Mouse (Mus musculus) testis, adult 2 months (tissue): ENCODE measurements around the gene Hba-x. TPM values are rescaled to one million over a fixed set of nuclear protein-coding genes. Genes with fewer than 3 reads are reported as not detected.

ENCODE experiments used
- H3K27ac ChIP-seq: fragments of 200-500 bp; 2 replicates; pipeline ENCODE4 v1.5.1; 2012; ENCODE audit warnings: low read depth, low read length; ENCODE audit not compliant: control insufficient read depth, insufficient read depth
- H3K27me3 ChIP-seq: fragments of 200-500 bp; 2 replicates; pipeline ENCODE4 v1.6.1; 2012; ENCODE audit warnings: mild to moderate bottlenecking, low read length, moderate library complexity; ENCODE audit not compliant: control insufficient read depth, insufficient read depth
- H3K36me3 ChIP-seq: fragments of 200-500 bp; 2 replicates; pipeline ENCODE4 v1.6.1; 2012; ENCODE audit warnings: mild to moderate bottlenecking, low read length; ENCODE audit not compliant: control insufficient read depth, insufficient read depth
- H3K4me1 ChIP-seq: fragments of 200-500 bp; 2 replicates; pipeline ENCODE4 v1.6.1; 2012; ENCODE audit warnings: low read length; ENCODE audit not compliant: control insufficient read depth, insufficient read depth
- H3K4me3 ChIP-seq: fragments of 200-500 bp; 2 replicates; pipeline ENCODE4 v1.5.1; 2012; ENCODE audit warnings: low read depth, mild to moderate bottlenecking, low read length, moderate library complexity, mixed read lengths; ENCODE audit not compliant: control insufficient read depth
- CTCF ChIP-seq: fragments of 200-500 bp; IDR thresholded peaks from 2 replicates; pipeline ENCODE4 v1.5.1; 2012; ENCODE audit warnings: low read depth, mild to moderate bottlenecking, inconsistent platforms, low read length, moderate library complexity; ENCODE audit not compliant: control insufficient read depth, insufficient read depth, insufficient replicate concordance
- POLR2A ChIP-seq: fragments of 200-500 bp; IDR thresholded peaks from 2 replicates; pipeline ENCODE4 v1.6.1; 2012; ENCODE audit warnings: low read depth, mild to moderate bottlenecking, inconsistent platforms, low read length, moderate library complexity; ENCODE audit not compliant: control insufficient read depth
- polyA plus RNA-seq: library from polyadenylated mRNA; depleted of rRNA; stranded (reverse); fragments of >200 nt; gene quantifications from 2 replicates; pipeline ENCODE4 v1.2.3, GENCODE M21; 2012

Gene Hba-x
- polyA plus RNA-seq, 1 experiment, result not detected

- no peaks in the 10 kb centered on the region for H3K27me3 ChIP-seq
- no peak for TF ChIP-seq CTCF
- no peak overlapping the region for H3K4me3 ChIP-seq
- no peak overlapping the region for H3K27ac ChIP-seq
- peaks cover 4% of the 10 kb centered on the region for H3K4me1 ChIP-seq
- no peaks in the 10 kb centered on the region for H3K36me3 ChIP-seq
Measured at GRCm38 (mm10) chr11:32266194-32266593, 10.0 kb upstream of the Hba-x start.

- H3K27ac ChIP-seq, result no peak overlapping the region
- H3K36me3 ChIP-seq, result no peaks in the 10 kb centered on the region
- peaks cover 4% of the 10 kb centered on the region for H3K4me1 ChIP-seq
- peak overlapping the region; percentile 94 for H3K4me3 ChIP-seq
- TF ChIP-seq CTCF (no peak), POLR2A (no peak)
- no peaks in the 10 kb centered on the region for H3K27me3 ChIP-seq
Measured at GRCm38 (mm10) chr11:32266776-32267175, 9.4 kb upstream of the Hba-x start.

GRCm38 (mm10) chr11:32267188-32267884 is 8.9 kb upstream of the Hba-x start, which contains the start of gene Nprl3:
Gene Nprl3, minus strand, starts transcription at chr11:32267707.
- no peaks in the 10 kb centered on the region for H3K27me3 ChIP-seq
- peak within 1 kb of the TSS; percentile 94 for H3K4me3 ChIP-seq
- peak within 1 kb of the TSS; percentile 88 for H3K27ac ChIP-seq
- TF ChIP-seq CTCF, result no peak
- TF ChIP-seq POLR2A, result peak; percentile 94
- peaks cover 4% of the 10 kb centered on the region for H3K4me1 ChIP-seq
- H3K36me3 ChIP-seq, result no peaks in the 10 kb centered on the region

- Histone ChIP-seq H3K4me1 (peaks cover 4% of the 10 kb centered on the region), H3K27me3 (no peaks in the 10 kb centered on the region), H3K27ac (peak overlapping the region; percentile 21; the same call in 1 of the 2 replicates), H3K36me3 (no peaks in the 10 kb centered on the region), H3K4me3 (peak overlapping the region; percentile 94; the same call in 1 of the 2 replicates)
- TF ChIP-seq CTCF (no peak), POLR2A (no peak)
Measured at GRCm38 (mm10) chr11:32267964-32268363, 8.2 kb upstream of the Hba-x start.

- H3K36me3 ChIP-seq, result no peaks in the 10 kb centered on the region
- peaks cover 4% of the 10 kb centered on the region for H3K4me1 ChIP-seq
- H3K27me3 ChIP-seq, result no peaks in the 10 kb centered on the region
- TF ChIP-seq CTCF (no peak), POLR2A (no peak)
- no peak overlapping the region for H3K27ac ChIP-seq
- H3K4me3 ChIP-seq, result no peak overlapping the region
Measured at GRCm38 (mm10) chr11:32268952-32269351, 7.2 kb upstream of the Hba-x start.

- no peak for TF ChIP-seq CTCF
- TF ChIP-seq POLR2A, result no peak
- no peak overlapping the region for H3K4me3 ChIP-seq
- no peaks in the 10 kb centered on the region for H3K27me3 ChIP-seq
- no peaks in the 10 kb centered on the region for H3K36me3 ChIP-seq
- peaks cover 4% of the 10 kb centered on the region for H3K4me1 ChIP-seq
- H3K27ac ChIP-seq, result no peak overlapping the region
Measured at GRCm38 (mm10) chr11:32271178-32271577, 5.0 kb upstream of the Hba-x start.

GRCm38 (mm10) chr11:32277736-32278457 is 1.7 kb downstream of the Hba-x start:
- H3K4me3 ChIP-seq, result no peak overlapping the region
- no peaks in the 10 kb centered on the region for H3K36me3 ChIP-seq
- no peaks in the 10 kb centered on the region for H3K27me3 ChIP-seq
- no peak overlapping the region for H3K27ac ChIP-seq
- TF ChIP-seq CTCF, result no peak
- no peak for TF ChIP-seq POLR2A
- no peaks in the 10 kb centered on the region for H3K4me1 ChIP-seq
